Mouse (Mus musculus): ENCODE data around the gene Frmd8. TPM values are rescaled to one million over a fixed set of nuclear protein-coding genes. Genes with fewer than 3 reads are reported as not detected.

Frmd8 gene
- total and polyA plus RNA-seq, 3 experiments: 22.8 to 34.4 TPM; not detected in 1

DNA sequence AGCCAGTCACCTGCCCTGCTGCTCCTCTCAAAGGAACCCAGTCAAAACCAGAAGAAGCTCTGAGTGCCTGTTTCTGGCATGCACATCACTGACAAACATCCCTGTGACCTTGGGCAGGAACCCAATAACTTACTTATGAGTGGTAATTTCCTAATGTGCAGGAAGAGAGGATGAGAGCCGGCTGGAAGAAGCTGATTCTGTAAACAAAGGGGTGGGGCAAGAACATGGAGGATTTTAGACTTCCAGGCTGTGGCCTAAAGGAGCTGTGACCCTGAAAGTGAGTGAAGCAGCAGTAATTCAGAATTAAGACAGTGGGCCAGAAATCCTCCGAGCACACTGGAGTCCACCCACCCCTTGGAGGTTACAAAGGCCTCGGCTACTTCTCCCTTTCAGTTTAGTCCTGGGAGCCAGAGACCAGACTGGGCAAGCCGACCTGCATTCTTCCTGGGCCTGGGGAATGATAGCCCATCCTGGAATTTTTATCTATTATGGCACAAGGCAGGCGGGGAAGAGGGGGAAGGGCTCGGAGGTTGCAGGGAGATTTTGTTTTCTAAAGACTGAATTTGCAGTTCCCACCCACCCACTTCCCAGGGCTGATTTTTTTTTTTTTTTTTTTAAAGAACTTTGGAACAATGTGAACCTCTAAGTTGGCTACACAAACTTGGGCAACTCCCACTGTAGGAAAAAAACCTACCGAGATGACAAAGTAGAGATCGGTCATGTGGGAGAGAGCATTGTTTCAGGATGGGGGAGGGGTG lies 68.8 kb downstream of the Frmd8 start:
- peaks cover 0 to 28% of the 10 kb centered on the region in 2 experiments; a peak in 3 of 4 replicates for H3K4me1 ChIP-seq (ENCODE audit: control insufficient read depth in 1 of 2, insufficient read depth in 2 of 2, low read length in 2 of 2)
- H3K27ac ChIP-seq (ENCODE audit: control insufficient read depth, low read depth, low read length): peak overlapping the region; percentile 77
- H3K79me2 ChIP-seq (ENCODE audit: control insufficient read depth, insufficient read depth, low read length, poor library complexity): peaks cover 18% of the 10 kb centered on the region
- peaks cover 0 to 12% of the 10 kb centered on the region in 2 experiments; a peak in 2 of 4 replicates for H3K36me3 ChIP-seq (ENCODE audit: control insufficient read depth in 1 of 2, insufficient read depth in 2 of 2, low read length in 2 of 2)
- peak; percentile 62 for DNase-seq (ENCODE audit: low read depth, low spot score)
- H3K9ac ChIP-seq (ENCODE audit: control insufficient read depth, low read depth, low read length, poor library complexity, severe bottlenecking): peak overlapping the region; percentile 69
- TF ChIP-seq E2F4 (IDR thresholded peaks at IDR 0.05; ENCODE audit: borderline replicate concordance, low read depth, low read length) (no peak), TAL1 (IDR thresholded peaks at IDR 0.05; ENCODE audit: low read length) (peak; percentile 4; the same call in 1 of the 2 replicates), GATA1 (IDR thresholded peaks at IDR 0.05; ENCODE audit: low read depth, low read length) (no peak), CHD1 (IDR thresholded peaks at IDR 0.05; ENCODE audit: low read depth, low read length) (0 out of 2 replicates have a peak, but pooled peaks have one; percentile 55), MAFK (IDR thresholded peaks at IDR 0.05; ENCODE audit: borderline replicate concordance, low read depth, low read length) (no peak), BHLHE40 (IDR thresholded peaks at IDR 0.05; ENCODE audit: borderline replicate concordance, low read depth, low read length) (no peak), USF1 (IDR thresholded peaks at IDR 0.05; ENCODE audit: low read depth, low read length) (peak; percentile 36; the same call in 1 of the 2 replicates), ETS1 (IDR thresholded peaks at IDR 0.05; ENCODE audit: low read depth, low read length) (peak; percentile 14; the same call in 1 of the 2 replicates), CHD2 (IDR thresholded peaks at IDR 0.05; ENCODE audit: low read length) (peak; percentile 85), HCFC1 (IDR thresholded peaks at IDR 0.05; ENCODE audit: low read depth, low read length) (no peak; the same call in 1 of the 2 replicates), MEF2A (IDR thresholded peaks at IDR 0.05; ENCODE audit: extremely low read depth, insufficient replicate concordance, low read depth, low read length, poor library complexity, severe bottlenecking) (peak; percentile 44; the same call in 1 of the 2 replicates), MAX (IDR thresholded peaks at IDR 0.05; ENCODE audit: low read length) (no peak), NELFE (IDR thresholded peaks at IDR 0.05; ENCODE audit: low read depth, low read length) (no peak; the same call in 1 of the 2 replicates), ZKSCAN1 (IDR thresholded peaks at IDR 0.05; ENCODE audit: low read depth, low read length) (0 out of 2 replicates have a peak, but pooled peaks have one; percentile 50), MYC (IDR thresholded peaks at IDR 0.05; ENCODE audit: low read depth, low read length) (no peak), GABPA (IDR thresholded peaks at IDR 0.05; ENCODE audit: low read depth, low read length) (no peak), UBTF (IDR thresholded peaks at IDR 0.05; ENCODE audit: borderline replicate concordance, insufficient read depth, low read depth, low read length) (no peak), TCF12 (IDR thresholded peaks at IDR 0.05; ENCODE audit: low read depth, low read length) (no peak; the same call in 1 of the 2 replicates), POLR2AphosphoS5 (IDR thresholded peaks at IDR 0.05; ENCODE audit: borderline replicate concordance, low read depth, low read length) (no peak), ELF1 (IDR thresholded peaks at IDR 0.05; ENCODE audit: low read depth, low read length) (peak; percentile 19; the same call in 1 of the 2 replicates), USF2 (IDR thresholded peaks at IDR 0.05; ENCODE audit: borderline replicate concordance in 1 of 2, insufficient read depth in 1 of 2, low read depth in 1 of 2, low read length in 2 of 2) (no peak), POLR2AphosphoS2 (IDR thresholded peaks at IDR 0.05; ENCODE audit: low read length) (no peak), ZC3H11A (IDR thresholded peaks at IDR 0.05; ENCODE audit: low read depth, low read length) (no peak), SIN3A (IDR thresholded peaks at IDR 0.05; ENCODE audit: low read length) (peak; percentile 66; the same call in 1 of the 2 replicates), CTCF (IDR thresholded peaks at IDR 0.05 in 2 of 3, conservative IDR thresholded peaks at IDR 0.05 in 1 of 3; ENCODE audit: control insufficient read depth in 1 of 3, insufficient read depth in 1 of 3, low read depth in 2 of 3, low read length in 3 of 3, poor library complexity in 1 of 3, severe bottlenecking in 1 of 3) (no peak), SMC3 (IDR thresholded peaks at IDR 0.05; ENCODE audit: low read depth, low read length) (no peak), ZNF384 (IDR thresholded peaks at IDR 0.05; ENCODE audit: low read depth, low read length) (peak; percentile 79), NRF1 (IDR thresholded peaks at IDR 0.05; ENCODE audit: insufficient read depth, low read depth, low read length, poor library complexity, severe bottlenecking) (no peak), MAZ (IDR thresholded peaks at IDR 0.05; ENCODE audit: low read depth, low read length) (0 out of 2 replicates have a peak, but pooled peaks have one; percentile 17), MXI1 (IDR thresholded peaks at IDR 0.05; ENCODE audit: low read depth, low read length) (peak; percentile 49), TBP (IDR thresholded peaks at IDR 0.05; ENCODE audit: low read depth, low read length) (no peak), POLR2A (IDR thresholded peaks at IDR 0.05; ENCODE audit: control insufficient read depth in 1 of 2, insufficient read depth in 1 of 2, low read depth in 1 of 2, low read length in 2 of 2, poor library complexity in 1 of 2) (peak in 1 of 2 experiments; percentile 13; a peak in 1 of 4 replicates), EP300 (IDR thresholded peaks at IDR 0.05; ENCODE audit: low read depth in 1 of 2, low read length in 2 of 2) (peak in 1 of 2 experiments; percentile 21; a peak in 1 of 4 replicates)
- H3K27me3 ChIP-seq (ENCODE audit: control insufficient read depth in 1 of 2, insufficient read depth in 2 of 2, low read length in 2 of 2): no peaks in the 10 kb centered on the region
- no peaks in the 10 kb centered on the region for H3K9me3 ChIP-seq (replicated peaks; ENCODE audit: insufficient read depth, low read length)
- peak overlapping the region; percentile 49 to 56 for H3K4me3 ChIP-seq (ENCODE audit: control insufficient read depth in 1 of 2, insufficient read depth in 1 of 2, low read depth in 2 of 2, low read length in 2 of 2)
